Mouse (Mus musculus) gastrocnemius, postnatal 25 days (tissue): ENCODE results near the gene Calcoco2. TPM values are rescaled to one million over a fixed set of nuclear protein-coding genes. Genes with fewer than 3 reads are reported as not detected.
"Not testable (repeated sequence)": the region's sequence is repeated elsewhere in the genome, so short reads cannot be mapped to it uniquely, and the experiment has no call there.

Source experiments
- DNase-seq: peaks from one replicate; pipeline ENCODE4 v3.0.0; 2022
- long read RNA-seq, 2 experiments: library from polyadenylated mRNA; stranded (forward); transcript quantifications; one replicate each; pipeline ENCODE4 v2.0.0; 2021
- total RNA-seq, 2 experiments: library from RNA; stranded (reverse); gene quantifications; 1 replicate in 1 of 2; 2 replicates in 1 of 2; pipeline ENCODE4 v1.2.3; 2021

The Calcoco2 gene
- total RNA-seq = not detected
- long read RNA-seq, experiment 1 = 0 reads
- long read RNA-seq, experiment 2 = 0 reads

DNA sequence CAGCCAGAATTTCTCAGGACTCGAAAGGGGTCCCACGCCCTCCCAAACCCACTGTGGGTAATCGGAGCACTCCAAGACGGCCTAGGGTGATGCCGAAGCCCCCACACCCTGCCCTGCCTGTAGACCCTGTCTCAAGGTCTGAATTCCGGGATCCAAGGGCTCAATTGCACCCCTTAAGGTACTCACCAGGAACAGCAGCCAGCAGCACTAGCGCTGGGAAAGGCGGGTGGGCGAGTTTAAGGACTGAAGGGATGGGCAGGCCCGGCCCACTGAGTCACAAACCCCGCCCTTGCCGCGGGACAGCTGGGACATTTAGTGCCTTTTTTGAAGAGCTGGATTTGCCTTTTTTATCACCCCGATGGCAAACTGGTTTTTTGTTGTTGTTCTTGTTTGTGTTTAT is at the start of gene Calcoco2:
Gene Calcoco2 (minus strand): TSS at position 214 of the 400 bp plus-strand sequence.
- DNase-seq = no peak

DNA sequence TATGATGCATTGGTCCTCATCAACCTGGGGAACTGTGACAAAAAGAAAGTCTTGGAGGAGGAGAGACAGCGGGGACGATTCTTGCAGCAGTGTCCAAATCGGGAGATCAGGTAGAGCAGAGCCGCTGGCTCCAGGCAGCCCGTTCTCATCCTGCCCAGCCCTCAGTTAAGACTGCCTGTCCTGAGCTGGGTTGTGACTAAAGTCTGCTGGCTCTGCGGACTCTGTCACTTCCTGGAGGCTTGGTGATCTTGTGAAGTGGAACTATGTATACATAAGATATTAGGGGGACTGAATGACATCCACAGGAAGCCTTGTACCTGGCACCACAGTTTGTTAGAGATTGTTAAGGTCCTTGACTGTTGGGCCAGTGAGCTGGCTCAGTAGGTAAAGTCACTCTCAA is 35.7 kb upstream of the Calcoco2 start:
- DNase-seq = no peak

DNA sequence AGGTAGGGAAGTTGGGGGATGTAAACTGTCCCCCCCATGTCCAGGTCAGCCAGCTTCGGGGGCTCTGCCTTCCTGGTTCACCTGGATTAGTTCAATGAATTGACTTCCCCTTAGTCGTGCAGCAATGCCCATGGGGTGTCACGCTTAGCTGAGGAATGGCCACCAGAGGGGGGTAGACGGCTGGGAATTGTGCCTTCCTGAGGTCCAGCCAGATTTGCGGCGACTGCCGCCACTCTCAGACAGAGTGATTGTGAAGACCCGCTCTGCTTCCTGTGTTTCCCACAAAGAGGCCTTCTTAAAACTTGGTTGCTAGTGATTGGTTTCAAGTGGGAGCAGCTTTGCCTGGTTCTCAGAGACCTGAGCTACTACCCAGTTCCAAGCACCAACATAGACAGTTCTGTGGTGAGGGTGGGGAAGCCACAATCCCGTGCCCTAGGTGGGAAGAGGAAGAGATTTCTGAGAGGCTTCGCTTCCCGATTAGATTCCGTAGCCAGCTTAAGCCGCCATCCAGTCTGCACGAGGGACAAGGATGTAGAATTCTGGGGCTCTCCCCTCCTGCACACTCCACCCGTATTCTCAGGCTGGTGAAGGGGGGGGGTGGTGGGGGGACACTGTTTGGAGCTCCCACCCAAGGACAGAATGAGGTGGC is 34.0 kb upstream of the Calcoco2 start:
- DNase-seq = no peak

DNA sequence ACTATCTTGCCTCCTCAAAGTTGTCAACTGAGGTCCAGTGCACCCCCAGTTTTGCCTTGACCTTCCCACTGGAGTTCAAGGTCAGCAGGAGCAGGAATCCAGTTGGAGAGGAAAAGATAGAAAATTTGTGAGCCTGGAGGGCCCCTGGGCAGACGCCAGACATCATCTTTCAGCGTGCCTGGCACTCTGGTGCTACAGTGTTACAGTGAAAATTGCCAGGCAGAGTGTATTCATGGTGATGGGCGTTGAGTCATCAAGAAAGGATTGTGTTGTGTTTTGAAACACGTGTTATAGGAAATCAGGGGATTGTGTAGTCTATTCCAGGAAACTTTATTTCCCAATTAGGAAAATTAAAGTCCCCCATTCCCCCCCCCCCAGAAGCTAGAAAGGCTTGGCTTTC is 32.0 kb upstream of the Calcoco2 start:
- DNase-seq = no peak

DNA sequence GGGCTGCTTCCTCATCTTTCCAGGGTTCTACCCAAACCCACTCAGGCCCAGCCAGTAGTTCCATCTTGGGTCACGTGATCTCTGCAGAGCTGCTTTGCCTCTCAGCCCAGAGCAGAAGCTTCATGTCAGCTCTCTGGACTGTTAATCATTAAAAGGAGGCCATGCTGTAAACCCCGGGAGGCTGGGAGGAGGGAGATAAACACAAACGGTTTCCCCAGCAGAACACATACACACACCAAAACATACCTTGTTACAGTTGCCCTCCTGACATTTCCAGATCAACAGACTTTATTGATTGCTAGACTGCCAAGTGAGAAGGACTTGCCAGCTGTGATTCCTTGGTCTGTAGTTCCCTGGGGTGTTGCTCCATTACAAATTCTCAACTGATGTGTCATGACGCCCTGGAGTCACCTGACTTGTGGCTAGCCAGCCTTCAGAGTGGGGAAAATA is 29.0 kb upstream of the Calcoco2 start:
- DNase-seq = no peak

DNA sequence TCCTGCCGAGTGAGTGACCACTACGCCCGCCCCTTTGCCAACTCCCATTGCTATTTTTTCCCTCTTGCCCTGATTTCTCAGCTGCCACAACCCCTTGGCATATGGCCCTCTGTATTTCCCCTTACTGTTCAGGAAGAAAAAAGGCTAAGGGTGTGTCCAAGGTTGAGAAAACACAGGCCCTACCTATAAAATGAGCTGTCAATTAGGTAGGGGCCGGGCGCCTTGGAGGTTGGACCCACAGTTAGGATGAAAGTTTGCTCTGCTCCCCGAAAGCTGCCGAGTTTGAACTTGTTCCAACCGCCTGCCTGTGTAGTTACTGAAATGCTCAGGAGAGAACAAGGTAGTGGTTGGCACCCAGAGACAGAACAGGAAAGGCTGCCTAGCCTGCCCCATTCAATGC is 24.1 kb upstream of the Calcoco2 start:
- no peak for DNase-seq

DNA sequence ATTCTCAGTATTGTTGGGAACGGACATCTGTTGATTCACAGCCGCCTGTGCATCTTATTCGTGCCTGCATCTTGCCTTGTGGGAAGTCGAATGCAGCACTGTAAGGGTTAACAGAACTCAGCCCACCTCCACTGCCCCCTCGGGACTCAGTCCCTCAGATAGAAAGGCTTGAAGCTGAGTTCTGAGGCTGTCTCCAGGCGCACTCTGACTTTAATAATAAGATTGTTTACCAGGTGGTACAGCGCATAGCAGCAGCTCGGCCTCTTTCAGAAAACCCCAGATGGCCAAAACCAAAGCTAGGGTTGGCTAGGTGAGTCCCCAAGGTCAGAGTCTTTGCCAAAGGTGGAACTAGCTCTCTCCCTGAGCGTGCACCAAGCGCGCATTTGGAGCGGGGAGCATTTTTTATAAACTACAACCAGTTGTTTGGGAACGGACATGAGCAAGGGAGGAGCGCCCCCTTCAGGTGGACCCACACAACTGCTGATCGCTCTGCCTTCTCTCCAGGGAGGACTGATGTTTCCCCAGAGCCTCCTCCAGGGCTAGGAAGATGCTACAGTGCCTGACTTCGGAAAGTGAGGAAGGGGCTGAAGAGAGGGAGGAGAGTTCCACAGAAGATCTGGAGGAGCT is 21.6 kb upstream of the Calcoco2 start, which contains the start of gene Ttll6:
Gene Ttll6 (plus strand): TSS at position 548 of the 627 bp plus-strand sequence.
- DNase-seq = no peak

DNA sequence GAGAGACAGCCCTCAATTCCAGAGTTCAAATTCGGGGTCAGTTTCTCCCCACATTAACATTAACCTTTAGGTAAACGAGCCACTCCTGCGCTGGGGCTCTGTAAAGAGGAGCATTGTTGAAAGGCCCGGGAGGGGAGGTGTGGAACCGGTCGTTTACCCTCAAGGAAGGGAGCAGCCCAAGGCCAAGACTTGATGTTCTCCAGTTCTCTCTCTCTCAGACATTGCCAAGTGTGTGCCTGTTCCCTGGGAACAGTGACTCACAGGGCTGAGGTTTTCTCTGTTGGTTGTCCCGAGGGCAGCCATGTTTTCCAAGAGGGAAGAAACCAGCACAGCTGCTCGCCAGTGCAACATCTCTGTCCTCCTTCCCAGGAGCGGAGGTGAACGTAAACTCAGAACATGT is 18.8 kb upstream of the Calcoco2 start:
- no peak for DNase-seq

DNA sequence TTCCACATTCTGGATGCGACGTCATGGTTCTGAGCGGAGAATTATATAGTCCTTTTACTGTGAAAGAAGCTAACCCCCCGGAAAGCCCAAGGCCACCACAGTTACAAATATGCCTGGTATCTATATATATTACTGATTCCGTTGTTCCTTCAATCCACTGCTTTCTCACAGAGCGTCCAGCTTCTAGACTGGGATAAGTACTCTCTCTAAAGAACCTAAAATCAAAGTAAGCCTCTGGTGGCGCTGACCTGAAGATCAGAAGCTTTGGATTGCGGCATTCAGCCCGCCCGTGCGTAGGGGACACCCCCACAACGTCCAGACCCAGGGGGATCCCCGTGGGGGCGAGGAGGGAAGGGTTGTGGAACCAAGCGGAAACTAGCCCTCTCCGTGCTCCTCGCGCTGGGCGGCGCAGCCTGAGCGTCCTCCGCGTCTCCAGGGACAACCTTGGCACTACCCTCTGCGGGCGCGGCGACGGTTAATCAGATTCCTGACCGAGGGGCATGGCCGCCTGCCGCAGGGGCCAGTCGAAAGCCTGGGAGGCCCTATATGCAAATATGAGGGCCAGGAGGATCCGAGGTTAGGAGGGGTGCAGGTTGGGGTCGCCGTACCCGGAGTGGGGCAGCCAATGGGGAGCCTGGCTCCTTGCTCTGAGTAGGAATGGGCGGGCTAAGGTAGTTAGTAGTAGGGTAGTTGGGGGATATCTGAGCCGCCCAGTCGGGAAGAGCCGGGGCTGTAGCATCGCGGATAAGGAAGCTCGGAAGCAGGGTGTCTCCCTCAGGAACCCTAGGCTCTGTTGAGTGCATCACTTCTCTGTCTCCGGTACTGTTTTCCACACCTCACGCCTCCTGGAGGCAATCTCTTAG is 12.5 kb upstream of the Calcoco2 start:
- no peak for DNase-seq

DNA sequence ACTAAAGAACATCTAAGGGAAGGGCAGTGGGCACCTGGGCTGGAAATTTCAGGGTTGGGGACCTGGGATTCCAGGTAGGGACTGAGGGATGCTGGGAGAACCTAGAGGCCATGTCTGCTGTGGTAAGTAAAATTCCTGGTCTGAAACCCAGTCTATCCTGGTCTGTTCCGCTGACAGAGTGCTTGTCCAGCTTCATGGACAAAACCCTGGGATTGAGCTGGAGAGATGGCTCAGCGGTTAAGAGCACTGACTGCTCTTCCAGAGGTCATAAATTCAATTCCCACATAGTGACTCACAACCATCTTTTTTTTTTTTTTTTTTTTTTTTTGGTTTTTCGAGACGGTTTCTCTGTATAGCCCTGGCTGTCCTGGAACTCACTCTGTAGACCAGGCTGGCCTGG is 11.0 kb upstream of the Calcoco2 start:
- not testable (repeated sequence) for DNase-seq

DNA sequence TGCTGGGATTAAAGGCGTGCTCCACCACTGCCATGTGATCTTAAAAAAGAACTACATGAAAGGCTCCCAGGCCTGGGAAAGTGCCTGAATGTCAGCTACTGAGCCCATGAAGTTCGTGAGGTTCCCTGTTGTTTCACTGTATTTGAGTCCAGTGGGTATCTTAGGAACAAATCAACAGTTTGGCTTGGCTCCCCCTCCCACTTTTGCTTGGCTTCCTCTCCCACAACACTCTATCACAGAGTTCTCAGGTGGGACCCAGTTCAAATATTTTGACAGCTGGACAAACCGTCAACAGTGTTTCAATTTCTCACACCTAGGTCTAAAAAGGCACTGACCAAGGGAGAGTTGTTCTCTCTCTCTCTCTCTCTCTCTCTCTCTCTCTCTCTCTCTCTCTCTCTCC is 7.6 kb upstream of the Calcoco2 start:
- no peak for DNase-seq

DNA sequence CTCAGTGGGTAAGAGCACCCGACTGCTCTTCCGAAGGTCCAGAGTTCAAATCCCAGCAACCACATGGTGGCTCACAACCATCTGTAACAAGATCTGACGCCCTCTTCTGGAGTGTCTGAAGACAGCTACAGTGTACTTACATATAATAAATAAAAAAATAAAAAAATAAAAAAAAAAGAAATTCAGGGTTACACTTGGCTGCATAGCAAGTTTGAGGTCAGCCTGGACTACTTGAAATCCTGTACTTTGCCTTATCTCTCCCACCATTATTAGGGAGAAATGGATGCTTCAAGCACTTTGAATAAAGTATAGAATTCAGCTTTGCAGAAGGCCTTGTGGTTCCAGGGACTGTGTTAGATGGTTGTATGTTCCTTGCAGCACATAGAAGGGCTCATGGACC is 5.2 kb upstream of the Calcoco2 start:
- DNase-seq = not testable (repeated sequence)

DNA sequence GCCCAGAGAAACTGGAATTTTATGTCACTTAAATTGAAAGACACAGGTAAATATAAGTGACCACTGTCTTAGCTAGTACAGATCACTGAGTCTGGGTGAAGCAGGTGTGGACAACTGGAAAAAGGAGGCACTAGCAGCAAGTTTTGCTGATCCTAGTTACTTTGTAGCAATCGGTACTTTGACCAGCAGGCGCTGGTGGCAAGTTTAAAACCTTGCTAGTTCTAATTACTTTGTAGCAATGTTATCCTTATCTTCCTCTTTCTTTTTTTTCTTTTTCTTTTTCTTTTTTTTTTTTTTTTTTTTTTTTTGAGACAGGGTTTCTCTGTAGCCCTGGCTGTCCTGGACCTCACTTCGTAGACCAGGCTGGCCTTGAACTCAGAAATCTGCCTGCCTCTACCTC is 4.4 kb upstream of the Calcoco2 start:
- no peak for DNase-seq

DNA sequence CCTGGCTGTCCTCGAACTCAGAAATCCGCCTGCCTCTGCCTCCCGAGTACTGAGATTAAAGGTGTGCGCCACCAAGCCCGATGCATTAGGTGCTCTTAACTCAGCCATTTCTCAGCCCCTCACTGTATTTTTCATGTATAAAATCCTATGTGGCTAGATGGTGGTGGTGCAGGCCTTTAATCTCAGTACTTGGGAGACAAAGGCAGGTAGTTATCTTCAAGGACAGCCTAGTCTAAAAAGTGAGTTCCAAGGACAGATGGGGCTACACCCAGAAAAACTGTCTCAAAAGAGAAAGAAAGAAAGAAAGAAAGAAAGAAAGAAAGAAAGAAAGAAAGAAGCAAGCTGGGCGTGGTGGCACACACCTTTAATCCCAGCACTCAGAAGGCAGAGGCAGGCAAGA is 3.7 kb upstream of the Calcoco2 start:
- DNase-seq = no peak

DNA sequence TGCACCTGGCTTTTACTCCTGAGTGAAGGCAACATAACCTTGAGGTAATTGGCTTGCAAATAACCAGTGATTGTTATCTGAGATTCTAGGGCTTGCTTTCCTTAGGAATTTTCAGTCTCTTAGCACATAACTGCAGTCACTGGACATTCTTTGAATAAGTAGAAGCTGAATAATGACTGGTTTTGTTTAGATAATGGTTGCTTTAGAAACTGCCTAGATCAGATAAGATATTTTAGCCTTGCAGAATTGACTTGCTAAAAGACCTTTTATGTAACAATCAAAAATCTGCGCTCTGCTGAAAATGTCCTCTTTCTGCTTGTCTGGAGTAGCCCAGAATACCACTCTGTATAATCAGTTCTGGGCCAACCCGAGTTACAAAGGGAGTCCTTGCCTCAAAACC is 2.3 kb upstream of the Calcoco2 start:
- no peak for DNase-seq

DNA sequence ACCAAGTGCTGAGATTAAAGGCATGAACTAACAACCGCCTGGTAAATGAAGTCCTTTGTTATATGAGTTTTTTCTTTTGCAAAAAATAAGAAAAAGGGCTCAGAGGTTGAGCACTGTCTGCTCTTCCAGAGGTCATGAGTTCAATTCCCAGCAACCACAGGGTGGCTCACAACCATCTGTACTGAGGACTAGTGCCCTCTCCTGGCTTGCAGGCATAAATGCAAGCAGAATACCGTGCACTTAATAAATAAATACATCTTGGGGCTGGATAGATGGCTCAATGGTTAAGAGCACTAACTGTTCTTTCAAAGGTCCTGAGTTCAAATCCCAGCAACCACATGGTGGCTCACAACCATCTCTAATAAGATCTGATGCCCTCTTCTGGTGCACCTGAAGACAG is 814 bp downstream of the Calcoco2 start:
- DNase-seq = not testable (repeated sequence)

DNA sequence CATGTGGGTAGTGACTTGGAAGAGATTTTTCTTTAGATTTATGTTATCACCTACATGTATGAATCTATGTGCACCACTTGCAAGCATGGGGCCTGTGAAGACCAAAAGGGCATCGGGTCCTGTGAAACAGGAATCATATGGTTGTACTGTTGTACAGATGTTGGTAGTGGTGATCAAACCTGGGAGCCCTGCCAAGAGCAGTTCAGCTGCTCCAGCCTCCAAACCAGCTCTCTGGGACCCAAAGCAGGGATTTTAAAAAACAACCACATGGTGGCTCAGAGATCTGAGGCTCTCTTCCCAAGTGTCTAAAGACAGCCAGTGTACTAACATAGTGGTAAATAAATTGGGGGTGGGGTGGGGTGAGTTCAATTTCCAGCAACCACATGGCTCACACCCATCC is 3.4 kb downstream of the Calcoco2 start:
- no peak for DNase-seq

DNA sequence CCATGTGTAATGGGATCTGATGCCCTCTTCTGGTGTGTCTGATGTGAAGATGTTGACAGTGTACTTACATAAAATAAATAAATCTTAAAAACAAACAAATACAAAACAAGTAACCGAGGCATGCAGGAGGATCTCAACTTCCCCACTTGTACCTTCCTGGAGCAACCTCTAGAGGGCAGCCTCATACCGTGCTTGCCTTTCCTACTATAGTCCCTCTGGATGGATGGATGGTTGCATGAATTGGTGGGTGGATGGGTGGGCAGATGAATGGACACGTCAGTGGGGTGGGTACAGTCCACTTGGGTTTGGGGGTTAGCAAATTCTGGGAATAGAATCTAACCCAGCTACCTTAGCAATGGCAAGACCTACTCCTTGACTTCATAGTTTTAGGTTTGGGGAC is 18.4 kb downstream of the Calcoco2 start:
- no peak for DNase-seq

DNA sequence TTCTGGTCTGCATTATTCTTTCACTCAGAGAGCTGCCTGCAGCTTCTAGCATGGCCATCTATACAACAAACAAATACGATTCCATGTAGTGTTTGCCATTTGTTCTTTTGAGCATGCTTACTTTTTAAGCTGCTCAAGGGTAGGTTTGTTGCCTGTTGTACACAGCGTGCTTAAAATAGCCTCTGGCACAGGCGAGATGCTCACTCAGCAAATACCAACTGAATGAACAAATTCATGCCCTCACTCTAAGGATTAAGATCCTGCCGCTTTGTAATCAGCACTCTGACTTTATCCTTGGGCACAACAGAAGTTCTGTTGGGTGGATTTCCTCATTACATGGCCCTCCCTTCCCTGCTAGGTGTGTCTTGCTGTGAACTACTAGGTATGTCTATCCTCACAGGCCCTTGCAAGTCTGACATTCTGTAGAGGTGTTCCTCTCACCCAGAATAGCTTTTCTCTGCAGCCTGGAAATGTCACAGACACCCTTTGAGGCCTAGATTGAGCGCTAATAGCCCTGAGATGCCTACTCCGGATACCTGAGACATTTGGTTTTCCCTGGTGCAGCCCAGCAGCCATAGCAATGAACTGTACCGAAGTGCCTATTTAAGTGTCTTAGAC is 19.0 kb downstream of the Calcoco2 start:
- no peak for DNase-seq

DNA sequence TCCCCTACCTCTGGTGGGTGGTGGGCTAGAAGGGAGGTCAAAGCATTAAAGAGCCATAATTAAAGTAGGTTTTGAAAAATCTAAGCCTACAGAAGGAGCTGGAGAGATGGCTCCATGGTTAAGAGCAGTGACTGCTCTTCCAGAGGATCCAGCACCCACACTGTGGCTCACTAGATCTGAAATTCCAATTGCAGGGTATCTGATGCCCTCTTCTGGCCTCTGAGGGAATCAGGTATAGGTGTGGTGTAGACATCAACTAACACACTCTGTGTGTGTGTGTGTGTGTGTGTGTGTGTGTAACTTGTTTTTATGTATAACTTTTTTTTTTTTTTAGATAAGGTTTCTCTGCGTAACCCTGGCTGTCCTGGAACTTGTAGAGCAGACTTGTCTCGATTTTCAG is 20.7 kb downstream of the Calcoco2 start:
- no peak for DNase-seq

DNA sequence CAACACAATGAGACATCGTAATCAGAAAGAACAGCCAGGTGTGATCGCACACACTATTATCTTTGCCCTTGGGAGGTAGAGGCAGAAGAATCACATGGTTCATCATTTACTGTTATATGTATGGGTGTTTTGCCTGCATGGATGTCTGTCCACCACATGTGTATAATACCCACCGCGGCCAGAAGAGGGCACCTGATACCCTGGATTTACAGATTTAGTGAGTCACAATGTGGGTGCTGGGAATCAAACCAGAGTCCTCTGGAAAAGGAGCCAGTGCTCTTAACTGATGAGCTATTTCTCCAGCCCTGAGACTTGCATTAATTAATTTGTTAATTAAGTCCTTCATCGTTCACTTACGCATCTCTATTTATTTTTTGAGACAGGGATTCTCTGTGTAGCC is 23.8 kb downstream of the Calcoco2 start:
- no peak for DNase-seq

DNA sequence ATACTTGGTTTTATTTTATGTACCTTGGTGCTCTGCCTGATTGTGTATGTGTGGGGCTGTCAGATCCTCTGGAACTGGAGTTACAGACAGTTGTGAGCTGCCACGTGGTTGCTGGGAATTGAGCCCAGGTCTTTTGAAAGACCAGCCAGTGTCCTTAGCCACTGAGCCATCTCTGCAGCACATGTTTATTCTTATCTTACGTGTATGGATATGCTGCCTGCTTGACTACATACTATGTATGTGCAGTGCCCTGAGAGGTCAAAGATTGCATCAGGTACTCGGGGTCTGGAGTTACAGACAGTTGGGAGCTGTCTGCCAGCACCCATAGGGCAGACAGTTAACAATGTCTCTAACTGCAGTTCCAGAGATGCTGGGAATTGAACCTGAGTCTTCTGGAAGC is 29.1 kb downstream of the Calcoco2 start:
- DNase-seq = no peak

DNA sequence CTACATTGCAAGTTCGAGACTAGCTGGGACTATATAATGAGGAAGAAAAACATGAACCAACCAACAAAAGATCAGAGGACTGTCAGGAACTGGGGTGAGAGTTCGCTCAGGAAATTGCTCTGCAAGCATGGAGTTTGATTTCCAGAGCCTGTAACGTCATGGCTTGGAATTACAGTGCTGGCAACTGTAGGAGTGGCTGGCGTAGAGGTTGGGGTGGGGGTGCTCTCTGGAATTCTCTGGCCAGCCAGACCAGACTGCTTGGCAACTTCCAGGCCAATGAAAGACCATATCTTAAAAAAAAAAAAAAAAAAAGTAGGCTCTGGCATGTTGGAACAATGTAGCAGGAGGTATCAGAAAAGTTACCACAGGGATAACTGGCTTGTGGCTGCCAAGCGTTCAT is 31.0 kb downstream of the Calcoco2 start:
- no peak for DNase-seq
